In the genomic region with DNA sequence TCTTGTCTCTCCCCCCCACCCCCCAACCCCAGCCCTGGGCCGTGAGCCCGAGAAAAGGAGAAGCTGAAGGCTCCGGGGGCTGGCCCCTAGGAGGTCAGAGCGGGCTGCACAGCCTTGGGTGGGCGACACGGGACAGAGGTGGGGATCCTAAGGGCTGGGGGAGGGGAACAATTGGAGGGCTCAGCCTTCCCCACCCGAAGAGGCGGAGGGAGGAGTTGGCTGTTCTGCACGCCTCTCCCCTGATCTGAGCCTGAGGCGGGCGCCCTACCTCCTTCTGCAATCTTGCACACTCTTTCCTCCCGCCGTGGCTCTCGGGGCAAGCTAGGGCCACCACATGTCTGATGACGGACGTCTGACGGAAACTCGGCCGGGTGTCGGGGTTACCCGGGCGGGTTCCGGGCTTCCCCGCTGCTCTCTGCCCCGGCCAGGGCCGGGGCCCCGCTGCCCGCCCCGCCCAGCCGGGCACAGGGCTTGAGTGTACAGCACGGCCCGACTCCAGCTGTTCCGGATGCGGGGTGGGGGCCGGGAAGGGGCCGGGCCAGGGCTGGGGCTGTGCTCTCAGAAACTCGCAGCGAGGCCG, we compare ENCODE assay signal across 8 mouse cellular contexts. TPM values are rescaled to one million over a fixed set of nuclear protein-coding genes. Genes with fewer than 3 reads are reported as not detected.
DNase-seq lines count a peak whose midpoint lies in the region; ATAC-seq and TF ChIP-seq lines count a peak whose summit lies in the region.

No protein-coding gene starts in this region.

- DNase-seq in thymus, postnatal 14 days, result peak; percentile 23
- no peak for DNase-seq in thymus, adult 2 months
- DNase-seq in hindbrain, postnatal 0 days (ENCODE audit: low spot score), result no peak
- DNase-seq in lung, postnatal 10 days, result peak; percentile 34
- no peak for DNase-seq in layer of hippocampus, adult 9-11 months

- no peak overlapping the region for H3K4me3 ChIP-seq in thymus, adult 2 months (ENCODE audit: control insufficient read depth, insufficient read depth, low read length)
- no peak overlapping the region; the same call in 1 of the 2 replicates for H3K4me3 ChIP-seq in forebrain, embryonic 16.5 days (replicated peaks; ENCODE audit: low read length)
- H3K4me3 ChIP-seq in hindbrain, postnatal 0 days (ENCODE audit: low read length), result peak overlapping the region; percentile 39
- peak overlapping the region; percentile 33 for H3K4me3 ChIP-seq in stomach, embryonic 15.5 days (replicated peaks)

- no peaks in the 10 kb centered on the region for H3K36me3 ChIP-seq in thymus, adult 2 months (ENCODE audit: control insufficient read depth, insufficient read depth, low read length)
- H3K36me3 ChIP-seq in forebrain, embryonic 16.5 days (ENCODE audit: control insufficient read depth, insufficient read depth), result no peaks in the 10 kb centered on the region
- no peaks in the 10 kb centered on the region for H3K36me3 ChIP-seq in hindbrain, postnatal 0 days (ENCODE audit: insufficient read depth, low read length)
- no peaks in the 10 kb centered on the region for H3K36me3 ChIP-seq in stomach, embryonic 15.5 days

- 0 out of 2 replicates have a peak overlapping the region, but pooled peaks have one; percentile 9 for H3K4me2 ChIP-seq in forebrain, embryonic 16.5 days (ENCODE audit: low read length)
- H3K4me2 ChIP-seq in hindbrain, postnatal 0 days (ENCODE audit: low read depth, low read length), result peak overlapping the region; percentile 49
- H3K4me2 ChIP-seq in stomach, embryonic 15.5 days, result peak overlapping the region; percentile 69

- H3K9me3 ChIP-seq in forebrain, embryonic 16.5 days (ENCODE audit: control insufficient read depth, low read length), result no peaks in the 10 kb centered on the region
- H3K9me3 ChIP-seq in hindbrain, postnatal 0 days (ENCODE audit: low read length), result no peaks in the 10 kb centered on the region
- H3K9me3 ChIP-seq in stomach, embryonic 15.5 days, result no peaks in the 10 kb centered on the region

- H3K27me3 ChIP-seq in thymus, adult 2 months (ENCODE audit: control insufficient read depth, insufficient read depth, low read length), result peaks cover 39% of the 10 kb centered on the region
- peaks cover 71% of the 10 kb centered on the region for H3K27me3 ChIP-seq in forebrain, embryonic 16.5 days (replicated peaks; ENCODE audit: control insufficient read depth, insufficient read depth, low read length)
- H3K27me3 ChIP-seq in hindbrain, postnatal 0 days (ENCODE audit: insufficient read depth, low read length), result peaks cover 70% of the 10 kb centered on the region
- H3K27me3 ChIP-seq in stomach, embryonic 15.5 days (replicated peaks), result peaks cover 91% of the 10 kb centered on the region

- no peak overlapping the region for H3K9ac ChIP-seq in forebrain, embryonic 16.5 days (replicated peaks; ENCODE audit: low read depth, low read length)
- peak overlapping the region; percentile 35 for H3K9ac ChIP-seq in hindbrain, postnatal 0 days (replicated peaks; ENCODE audit: low read length)
- no peak overlapping the region for H3K9ac ChIP-seq in stomach, embryonic 15.5 days

- TF ChIP-seq POLR2A in thymus, adult 2 months (IDR thresholded peaks at IDR 0.05; ENCODE audit: control insufficient read depth, extremely low read depth, insufficient read depth, low read length, poor library complexity), result no peak

- peaks cover 4% of the 10 kb centered on the region; the same call in 1 of the 2 replicates for H3K4me1 ChIP-seq in thymus, adult 2 months (replicated peaks; ENCODE audit: control insufficient read depth, insufficient read depth, low read length)
- peaks cover 19% of the 10 kb centered on the region for H3K4me1 ChIP-seq in forebrain, embryonic 16.5 days (replicated peaks; ENCODE audit: control insufficient read depth, insufficient read depth, low read length)
- H3K4me1 ChIP-seq in hindbrain, postnatal 0 days (ENCODE audit: insufficient read depth, low read length), result no peaks in the 10 kb centered on the region
- H3K4me1 ChIP-seq in stomach, embryonic 15.5 days, result peaks cover 30% of the 10 kb centered on the region

- WGBS in thymus, adult 2 months, result under 1% methylated on average over 39 of the region's 39 CpGs
- 1% methylated on average over 38 of the region's 39 CpGs for WGBS in forebrain, embryonic 16.5 days
- under 1% methylated on average over 38 of the region's 39 CpGs for WGBS in hindbrain, postnatal 0 days
- WGBS in stomach, embryonic 15.5 days, result under 1% methylated on average over 39 of the region's 39 CpGs

- no peak overlapping the region for H3K27ac ChIP-seq in thymus, adult 2 months (ENCODE audit: control insufficient read depth, insufficient read depth, low read length)
- H3K27ac ChIP-seq in forebrain, embryonic 16.5 days (ENCODE audit: low read length), result no peak overlapping the region
- peak overlapping the region; percentile 41 for H3K27ac ChIP-seq in hindbrain, postnatal 0 days
- no peak overlapping the region for H3K27ac ChIP-seq in stomach, embryonic 15.5 days

- ATAC-seq in forebrain, embryonic 16.5 days, result peak; percentile 26; the same call in 1 of the 2 replicates
- peak; percentile 45 for ATAC-seq in hindbrain, postnatal 0 days
- ATAC-seq in stomach, embryonic 15.5 days (ENCODE audit: insufficient read depth, low FRiP score, low read depth), result peak; percentile 71; the same call in 1 of the 2 replicates
- ATAC-seq in megakaryocyte-erythroid progenitor cell, adult 5-6 weeks (replicated peaks; ENCODE audit: low FRiP score, low TSS enrichment, poor library complexity, severe bottlenecking), result no peak

- TF ChIP-seq CTCF in thymus, adult 2 months (IDR thresholded peaks at IDR 0.05; ENCODE audit: borderline replicate concordance, control insufficient read depth, extremely low read depth, insufficient read depth, low read length, poor library complexity), result no peak
- no peak for TF ChIP-seq CTCF in hindbrain, postnatal 0 days (IDR thresholded peaks at IDR 0.05; ENCODE audit: low read depth)

RNA-seq across cellular contexts. Expression of a gene that starts 0.8 kb away (rescaled TPM):
- 0.06 TPM in 1 of 2 replicates, not detected in the other for polyA plus RNA-seq in thymus, adult 2 months (2012; rRNA removed)
- polyA plus RNA-seq in forebrain, embryonic 16.5 days (2015; fragmentation: Nextera tagmentation; extraction: Ambion mirVana), result not detected in 2 replicates
- total RNA-seq in hindbrain, postnatal 0 days (2014; rRNA removed), result 27.0 and 32.2 TPM in 2 replicates
- polyA plus RNA-seq in hindbrain, postnatal 0 days (2015; fragmentation: Nextera tagmentation; extraction: Ambion mirVana), result 9.2 and 9.6 TPM in 2 replicates
- polyA plus RNA-seq in stomach, embryonic 15.5 days (2015; fragmentation: Nextera tagmentation; extraction: Ambion mirVana), result 0.05 TPM in 1 of 2 replicates, not detected in the other
- not detected in 2 replicates for total RNA-seq in megakaryocyte-erythroid progenitor cell, adult 5-6 weeks (2014; fragmentation: Nextera tagmentation)
- not detected in 2 replicates for total RNA-seq in megakaryocyte-erythroid progenitor cell, adult 5-6 weeks (2017)

Comparison
In these comparisons a context has a peak if more than half of its experiments do, and no peak if none do; other contexts are left out.
1. DNase-seq: peak in thymus, postnatal 14 days (single experiment) and lung, postnatal 10 days (single experiment); none in thymus, adult 2 months (single experiment), hindbrain, postnatal 0 days (single experiment) and layer of hippocampus, adult 9-11 months (single experiment).
2. H3K4me3 ChIP-seq: peak in hindbrain, postnatal 0 days (single experiment) and stomach, embryonic 15.5 days (single experiment); none in thymus, adult 2 months (single experiment) and forebrain, embryonic 16.5 days (single experiment).
3. H3K4me2 ChIP-seq: peak in every context shown above with its lines; median percentile 69 in stomach, embryonic 15.5 days; 49 in hindbrain, postnatal 0 days; 9 in forebrain, embryonic 16.5 days.